Mouse (Mus musculus): ENCODE measurements at regions not wholly inside any gene's neighbourhood (a gene's known extent, or its start where the extent isn't known, plus 50 kb on each side); places are given as distances from the start of the nearest gene placed in this dataset.

DNA sequence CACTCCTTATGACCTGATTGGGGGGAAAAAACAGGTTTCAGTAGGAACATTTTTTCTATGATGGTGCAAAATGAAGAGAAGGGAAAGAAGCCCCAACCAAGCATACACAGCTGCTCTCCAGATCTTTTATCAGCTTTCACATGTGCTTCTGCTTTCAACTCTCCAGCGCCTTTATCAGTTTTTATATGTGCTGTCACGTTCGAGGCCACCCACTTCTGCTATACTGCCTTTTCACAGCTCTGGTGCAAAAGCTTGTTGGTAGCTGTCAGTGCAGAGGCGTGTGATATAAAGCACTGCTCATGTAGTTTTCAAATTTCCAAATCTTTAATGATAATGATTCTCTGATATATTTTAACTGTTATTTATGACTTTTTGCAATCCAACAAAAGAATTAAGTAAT is 120.2 kb upstream of the Npsr1 start:
- H3K4me1 ChIP-seq (ENCODE audit: control insufficient read depth, insufficient read depth, low read length) = no peaks in the 10 kb centered on the region
- H3K4me3 ChIP-seq (ENCODE audit: low read depth, low read length) = no peak overlapping the region
- ATAC-seq (ENCODE audit: low FRiP score) (no peak), DNase-seq (ENCODE audit: low spot score, missing footprints) (no peak)
- H3K27me3 ChIP-seq (ENCODE audit: control insufficient read depth, insufficient read depth, low read length) = no peaks in the 10 kb centered on the region
- H3K9ac ChIP-seq (ENCODE audit: low read length) = no peak overlapping the region
- H3K36me3 ChIP-seq (ENCODE audit: control insufficient read depth, insufficient read depth, low read length) = no peaks in the 10 kb centered on the region
- H3K4me2 ChIP-seq = no peak overlapping the region
- H3K9me3 ChIP-seq (ENCODE audit: control insufficient read depth, low read length) = no peaks in the 10 kb centered on the region
- no peak overlapping the region for H3K27ac ChIP-seq (ENCODE audit: low read depth, low read length)
- WGBS = 90% methylated on average over 4 of the region's 4 CpGs

DNA sequence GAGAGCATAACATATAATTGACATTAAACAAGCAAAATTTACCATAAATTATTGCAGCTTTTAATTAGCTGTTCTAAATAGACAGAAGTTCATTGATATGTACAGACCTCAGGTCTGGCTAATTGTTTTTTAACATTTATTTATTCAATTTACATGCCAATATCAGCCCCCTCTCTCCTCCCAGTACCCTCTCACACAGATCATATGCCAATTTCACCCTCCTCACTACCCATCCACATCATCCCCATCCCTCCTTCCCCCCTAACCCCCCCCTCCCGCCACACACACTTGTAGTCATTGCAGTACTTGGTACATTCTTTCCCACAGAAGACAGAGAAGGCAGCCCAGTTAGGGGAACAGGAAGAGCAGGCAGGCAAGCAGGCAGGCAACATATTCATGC is 91.4 kb upstream of the Npsr1 start:
- no peak overlapping the region for H3K4me2 ChIP-seq
- no peak for DNase-seq (ENCODE audit: low spot score, missing footprints)
- no peaks in the 10 kb centered on the region for H3K27me3 ChIP-seq (ENCODE audit: control insufficient read depth, insufficient read depth, low read length)
- H3K9ac ChIP-seq (ENCODE audit: low read length) = no peak overlapping the region
- H3K4me1 ChIP-seq (ENCODE audit: control insufficient read depth, insufficient read depth, low read length) = no peaks in the 10 kb centered on the region
- no peak overlapping the region for H3K4me3 ChIP-seq (ENCODE audit: low read depth, low read length)
- 82% methylated on average over 1 of the region's 1 CpGs for WGBS
- H3K27ac ChIP-seq (ENCODE audit: low read depth, low read length) = no peak overlapping the region
- ATAC-seq (ENCODE audit: low FRiP score) = no peak
- H3K36me3 ChIP-seq (ENCODE audit: control insufficient read depth, insufficient read depth, low read length) = no peaks in the 10 kb centered on the region
- H3K9me3 ChIP-seq (ENCODE audit: control insufficient read depth, low read length) = no peaks in the 10 kb centered on the region

DNA sequence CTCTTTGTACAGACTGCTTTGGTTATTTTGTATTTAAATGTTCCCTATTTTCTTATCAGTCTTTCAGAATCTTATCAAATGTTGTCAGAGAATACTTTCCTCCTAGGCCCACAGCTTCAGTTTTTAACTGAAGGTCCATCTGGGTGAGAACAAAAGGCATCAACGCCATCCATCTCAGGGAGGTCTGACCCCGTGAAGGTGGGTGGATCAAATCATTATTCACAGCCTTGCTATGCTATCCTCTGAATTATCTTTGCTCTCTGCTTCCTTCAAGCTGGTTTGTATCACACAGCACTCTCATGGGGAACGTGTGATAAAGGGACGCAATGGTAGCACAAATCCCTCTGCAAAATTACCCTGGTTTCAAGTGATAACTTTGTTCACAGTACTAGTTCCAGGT is 59.5 kb upstream of the Npsr1 start:
- no peak for ATAC-seq (ENCODE audit: low FRiP score)
- Histone ChIP-seq H3K4me3 (ENCODE audit: low read depth, low read length) (no peak overlapping the region), H3K27me3 (ENCODE audit: control insufficient read depth, insufficient read depth, low read length) (no peaks in the 10 kb centered on the region), H3K4me1 (ENCODE audit: control insufficient read depth, insufficient read depth, low read length) (no peaks in the 10 kb centered on the region), H3K27ac (ENCODE audit: low read depth, low read length) (no peak overlapping the region), H3K4me2 (no peak overlapping the region), H3K9ac (ENCODE audit: low read length) (no peak overlapping the region), H3K36me3 (ENCODE audit: control insufficient read depth, insufficient read depth, low read length) (no peaks in the 10 kb centered on the region), H3K9me3 (ENCODE audit: control insufficient read depth, low read length) (no peaks in the 10 kb centered on the region)
- WGBS = 79% methylated on average over 4 of the region's 4 CpGs
- no peak for DNase-seq (ENCODE audit: low spot score, missing footprints)

Measured in midbrain, embryonic 11.5 days (tissue).